Mouse (Mus musculus) heart, embryonic 16.5 days (tissue): ENCODE results near the gene Tubd1. TPM values are rescaled to one million over a fixed set of nuclear protein-coding genes. Genes with fewer than 3 reads are reported as not detected.
A peak's percentile ranks its signal among the peaks of the same experiment; 100 is the strongest.
"Not testable (repeated sequence)": the region's sequence is repeated elsewhere in the genome, so short reads cannot be mapped to it uniquely, and the experiment has no call there.

Experiments used
- ATAC-seq: fragments of 200-750 bp; cut with Nextera tagmentation; replicated peaks from 2 replicates; pipeline ENCODE4 v1.8.0; 2017; ENCODE audit warnings: moderate number of reproducible peaks; ENCODE audit not compliant: insufficient read depth, low FRiP score; ENCODE audit errors: extremely low read depth
- H3K27ac ChIP-seq: fragments of 300-500 bp; sonication (generic); 2 replicates; pipeline ENCODE4 v1.5.1; 2014; ENCODE audit warnings: mild to moderate bottlenecking, low read length, control low read depth, moderate library complexity
- H3K27me3 ChIP-seq: fragments of 300-500 bp; sonication (generic); 2 replicates; pipeline ENCODE4 v1.6.1; 2014; ENCODE audit warnings: low read length, mixed read lengths; ENCODE audit not compliant: control insufficient read depth, insufficient read depth
- H3K36me3 ChIP-seq: fragments of 300-500 bp; sonication (generic); 2 replicates; pipeline ENCODE4 v1.6.1; 2014; ENCODE audit not compliant: control insufficient read depth, insufficient read depth
- H3K4me1 ChIP-seq: fragments of 300-500 bp; sonication (generic); 2 replicates; pipeline ENCODE4 v1.6.1; 2014; ENCODE audit warnings: low read length, mixed read lengths; ENCODE audit not compliant: control insufficient read depth, insufficient read depth
- H3K4me2 ChIP-seq: fragments of 300-500 bp; sonication (generic); 2 replicates; pipeline ENCODE4 v1.6.1; 2014; ENCODE audit warnings: low read depth, mild to moderate bottlenecking, control low read depth, low read length
- H3K4me3 ChIP-seq: fragments of 300-500 bp; sonication (generic); 2 replicates; pipeline ENCODE4 v1.5.1; 2014; ENCODE audit warnings: mild to moderate bottlenecking, control low read depth, low read length
- H3K9ac ChIP-seq: fragments of 300-500 bp; sonication (generic); 2 replicates; pipeline ENCODE4 v1.6.1; 2014; ENCODE audit warnings: low read length, control low read depth
- H3K9me3 ChIP-seq: fragments of 300-500 bp; sonication (generic); replicated peaks from 2 replicates; pipeline ENCODE4 v1.6.1; 2016; ENCODE audit warnings: low read length; ENCODE audit not compliant: control insufficient read depth
- WGBS: fragments of 180-500 bp; shearing (Covaris S2); extraction: QIAGEN DNeasy Blood & Tissue Kit; methylation state at CpG from one replicate; pipeline ENCODE4 v1.1.7; 2014; 5-methylcytosine and 5-hydroxymethylcytosine counted together
- polyA plus RNA-seq: library from polyadenylated mRNA; unstranded; fragments of >200 nt; fragmentation: Nextera tagmentation; extraction: Ambion mirVana; gene quantifications from 2 replicates; pipeline ENCODE4 v1.2.1, GENCODE M21; 2015

Gene Tubd1
- polyA plus RNA-seq, 1 experiment from 2014 or later: 13.6 TPM

GRCm38 (mm10) chr11:86519751-86520150 lies 25.0 kb upstream of the Tubd1 start:
- Histone ChIP-seq H3K4me3 (no peak overlapping the region), H3K9me3 (0 out of 2 replicates have a peak, but pooled peaks cover 2% of the 10 kb centered on the region), H3K27me3 (no peaks in the 10 kb centered on the region), H3K36me3 (peaks cover 51% of the 10 kb centered on the region), H3K4me2 (no peak overlapping the region), H3K9ac (no peak overlapping the region), H3K4me1 (no peaks in the 10 kb centered on the region), H3K27ac (no peak overlapping the region)
- 83% methylated on average over 7 of the region's 7 CpGs for WGBS
- no peak for ATAC-seq

DNA sequence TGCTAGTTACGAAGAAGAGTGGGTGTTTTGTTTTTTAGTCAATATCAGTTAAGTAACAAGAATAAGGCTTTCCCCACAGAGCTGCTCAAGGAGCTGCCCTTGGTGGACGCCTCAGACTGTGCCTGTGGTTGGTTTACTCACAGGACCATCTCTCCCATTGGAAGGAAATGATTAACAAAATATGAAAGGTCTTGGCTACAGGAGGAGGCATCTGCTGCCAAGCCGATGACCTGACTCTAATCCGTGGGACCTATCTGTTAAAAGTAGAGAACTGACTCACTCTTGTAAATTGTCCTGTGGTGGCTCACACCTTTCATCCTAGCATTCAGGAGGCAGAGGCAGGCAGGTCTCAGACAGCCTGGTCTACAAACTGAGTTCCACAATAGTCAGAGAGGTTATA lies 17.3 kb upstream of the Tubd1 start:
- 83% methylated on average over 4 of the region's 4 CpGs for WGBS
- H3K27me3 ChIP-seq: no peaks in the 10 kb centered on the region
- ATAC-seq: no peak
- H3K4me3 ChIP-seq: no peak overlapping the region
- H3K4me1 ChIP-seq: no peaks in the 10 kb centered on the region
- H3K4me2 ChIP-seq: no peak overlapping the region
- H3K27ac ChIP-seq: no peak overlapping the region
- no peak overlapping the region for H3K9ac ChIP-seq
- H3K36me3 ChIP-seq: peaks cover 47% of the 10 kb centered on the region
- H3K9me3 ChIP-seq: no peaks in the 10 kb centered on the region

GRCm38 (mm10) chr11:86532834-86533233 lies 12.0 kb upstream of the Tubd1 start:
- 64% methylated on average over 1 of the region's 1 CpGs for WGBS
- H3K36me3 ChIP-seq: peaks cover 24% of the 10 kb centered on the region

DNA sequence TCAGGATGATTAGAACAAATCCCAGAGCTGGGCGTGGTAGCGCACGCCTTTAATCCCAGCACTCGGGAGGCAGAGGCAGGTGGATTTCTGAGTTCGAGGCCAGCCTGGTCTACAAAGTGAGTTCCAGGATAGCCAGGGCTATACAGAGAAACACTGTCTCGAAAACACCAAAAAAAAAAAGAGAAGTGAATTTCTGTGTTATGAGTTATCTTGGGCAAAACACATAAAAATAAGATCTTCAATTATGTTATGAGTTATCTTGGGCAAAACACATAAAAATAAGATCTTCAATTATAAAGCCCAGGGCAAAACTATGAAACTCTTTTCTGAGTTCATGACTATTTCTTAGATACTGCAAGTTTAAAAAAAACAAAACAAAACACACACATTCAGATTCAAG lies 11.5 kb upstream of the Tubd1 start:
- WGBS: 90% methylated on average over 6 of the region's 6 CpGs
- not testable (repeated sequence) for H3K4me1 ChIP-seq

More at GRCm38 (mm10) chr11:86532834-86533233, 12.0 kb upstream of the Tubd1 start:
- Histone ChIP-seq H3K4me1 (no peaks in the 10 kb centered on the region), H3K4me3 (no peak overlapping the region), H3K9me3 (no peaks in the 10 kb centered on the region), H3K9ac (no peak overlapping the region), H3K27ac (no peak overlapping the region), H3K4me2 (no peak overlapping the region), H3K27me3 (no peaks in the 10 kb centered on the region)
- no peak for ATAC-seq

DNA sequence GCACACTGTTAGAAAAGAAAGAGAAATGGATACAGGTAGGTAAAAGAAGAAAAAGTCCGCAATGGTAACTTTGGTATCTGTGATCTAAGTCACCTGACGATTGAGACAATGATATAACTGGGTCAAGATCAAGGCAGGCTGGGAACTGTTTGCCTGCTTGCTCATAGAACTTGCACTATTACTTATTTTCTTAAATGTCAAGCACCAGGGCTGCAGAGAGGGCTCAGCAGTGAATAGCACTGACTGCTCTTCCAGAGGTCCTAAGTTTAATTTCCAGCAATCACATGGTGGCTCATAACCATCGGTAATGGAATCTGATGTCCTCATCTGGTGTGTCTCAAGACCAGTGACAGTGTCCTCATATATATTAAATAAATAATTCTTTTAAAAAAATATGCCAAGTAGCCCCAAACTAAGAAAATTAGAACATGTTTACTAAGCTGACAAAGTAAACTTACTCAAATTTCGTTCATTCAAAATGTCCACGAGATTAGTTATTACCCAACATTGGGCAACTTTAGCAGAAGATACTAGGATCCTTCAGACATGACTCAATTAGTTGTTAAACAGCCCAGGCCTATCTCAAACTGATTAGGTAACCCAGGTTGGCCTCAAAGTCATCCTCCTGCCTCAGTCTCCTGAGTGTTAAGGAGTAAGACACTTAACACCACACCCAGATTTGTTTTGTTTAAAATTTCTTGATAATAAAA lies 10.4 kb upstream of the Tubd1 start:
- no peak for ATAC-seq
- 86% methylated on average over 5 of the region's 5 CpGs for WGBS

More for the DNA sequence above, 11.5 kb upstream of the Tubd1 start:
- H3K9ac ChIP-seq, H3K4me2 ChIP-seq, H3K27ac ChIP-seq, H3K27me3 ChIP-seq, H3K9me3 ChIP-seq, H3K4me3 ChIP-seq, ATAC-seq: not testable (repeated sequence)
- peaks cover 24% of the 10 kb centered on the region for H3K36me3 ChIP-seq

GRCm38 (mm10) chr11:86538786-86539185 lies 6.0 kb upstream of the Tubd1 start:
- 87% methylated on average over 4 of the region's 4 CpGs for WGBS
- H3K9me3 ChIP-seq: no peaks in the 10 kb centered on the region
- no peak overlapping the region for H3K9ac ChIP-seq
- H3K4me2 ChIP-seq: no peak overlapping the region
- ATAC-seq: no peak
- H3K27me3 ChIP-seq: no peaks in the 10 kb centered on the region
- peaks cover 5% of the 10 kb centered on the region; the same call in 1 of the 2 replicates for H3K36me3 ChIP-seq
- H3K4me3 ChIP-seq: no peak overlapping the region
- H3K27ac ChIP-seq: no peak overlapping the region
- peaks cover 23% of the 10 kb centered on the region for H3K4me1 ChIP-seq

More for the DNA sequence above, 10.4 kb upstream of the Tubd1 start:
- H3K9me3 ChIP-seq: no peaks in the 10 kb centered on the region
- H3K36me3 ChIP-seq: peaks cover 21% of the 10 kb centered on the region
- H3K27ac ChIP-seq: no peak overlapping the region
- no peaks in the 10 kb centered on the region for H3K4me1 ChIP-seq
- no peak overlapping the region for H3K9ac ChIP-seq
- H3K4me2 ChIP-seq: no peak overlapping the region
- no peak overlapping the region for H3K4me3 ChIP-seq
- no peaks in the 10 kb centered on the region for H3K27me3 ChIP-seq

DNA sequence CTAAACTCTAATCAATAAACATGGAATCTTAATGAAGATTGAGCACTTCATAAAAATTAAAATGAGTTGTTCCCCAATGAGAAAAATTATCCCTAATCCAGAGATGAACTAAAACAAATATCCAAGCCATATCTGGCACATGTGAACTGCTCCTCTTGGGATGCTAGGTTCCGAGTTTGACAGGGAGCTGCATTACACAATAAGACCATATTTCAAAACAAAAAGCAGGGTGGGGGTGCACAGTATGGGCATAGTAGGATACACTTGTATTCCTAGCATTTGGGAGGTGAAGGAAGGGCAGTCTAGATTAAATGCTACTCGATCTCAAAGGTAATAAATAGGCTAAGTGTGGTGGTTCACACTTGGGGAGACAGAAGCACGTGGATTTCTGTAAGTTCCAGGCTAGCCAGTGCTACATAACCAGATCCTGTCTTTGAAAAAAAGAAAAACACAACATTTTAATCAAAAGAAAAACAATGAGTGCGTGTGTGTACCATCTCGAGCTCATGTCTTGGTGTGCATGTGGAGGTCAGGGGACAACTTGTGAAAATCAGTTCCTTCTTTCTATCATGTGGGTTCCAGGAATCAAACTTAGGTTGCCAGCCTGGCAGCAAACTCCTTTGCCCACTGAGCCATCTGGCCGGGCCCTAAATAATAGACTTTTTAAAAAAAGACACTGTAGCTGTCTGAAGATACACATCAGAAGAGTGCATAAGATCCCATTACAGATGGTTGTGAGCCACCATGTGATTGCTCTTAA lies 4.9 kb upstream of the Tubd1 start:
- Histone ChIP-seq H3K27ac (no peak overlapping the region), H3K36me3 (peaks cover 4% of the 10 kb centered on the region; the same call in 1 of the 2 replicates), H3K4me2 (no peak overlapping the region), H3K4me3 (no peak overlapping the region), H3K27me3 (no peaks in the 10 kb centered on the region), H3K4me1 (peaks cover 23% of the 10 kb centered on the region), H3K9ac (no peak overlapping the region), H3K9me3 (no peaks in the 10 kb centered on the region)
- no peak for ATAC-seq
- 74% methylated on average over 6 of the region's 6 CpGs for WGBS

DNA sequence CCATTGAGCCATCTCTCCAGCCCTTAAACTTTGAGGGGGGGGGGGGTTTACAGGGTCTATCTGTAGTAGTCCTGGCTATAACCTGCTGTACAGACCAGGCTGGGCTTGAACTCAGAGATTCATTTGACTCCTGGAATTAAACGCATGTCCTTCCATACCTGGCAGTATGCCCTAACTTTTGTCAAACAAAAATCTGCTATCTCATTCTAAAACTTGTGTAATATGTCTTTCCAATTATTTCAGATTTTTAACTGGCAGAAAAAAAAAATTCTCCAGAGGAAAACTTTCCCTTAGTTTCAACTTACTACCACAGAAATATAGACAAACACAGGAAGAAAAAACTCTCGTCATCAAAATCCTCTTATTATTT lies 4.3 kb upstream of the Tubd1 start:
- Histone ChIP-seq H3K27ac (no peak overlapping the region), H3K9ac (no peak overlapping the region), H3K4me2 (no peak overlapping the region), H3K9me3 (no peaks in the 10 kb centered on the region), H3K27me3 (no peaks in the 10 kb centered on the region), H3K36me3 (peaks cover 4% of the 10 kb centered on the region; the same call in 1 of the 2 replicates), H3K4me3 (no peak overlapping the region), H3K4me1 (peaks cover 24% of the 10 kb centered on the region)
- 80% methylated on average over 2 of the region's 2 CpGs for WGBS
- ATAC-seq: no peak

- H3K36me3 ChIP-seq: peaks cover 3% of the 10 kb centered on the region; the same call in 1 of the 2 replicates
- H3K9me3 ChIP-seq: no peaks in the 10 kb centered on the region
- no peaks in the 10 kb centered on the region for H3K27me3 ChIP-seq
- H3K27ac ChIP-seq: 0 out of 2 replicates have a peak overlapping the region, but pooled peaks have one; percentile 40
- H3K4me1 ChIP-seq: peaks cover 31% of the 10 kb centered on the region
- H3K4me3 ChIP-seq: no peak overlapping the region
- H3K4me2 ChIP-seq: peak overlapping the region; percentile 66
- peak overlapping the region; percentile 11; the same call in 1 of the 2 replicates for H3K9ac ChIP-seq
- ATAC-seq: no peak
- 70% methylated on average over 1 of the region's 1 CpGs for WGBS
Observed at GRCm38 (mm10) chr11:86542851-86543250, 1.9 kb upstream of the Tubd1 start.
